Mouse (Mus musculus): ENCODE results near the gene C1qtnf6. TPM values are rescaled to one million over a fixed set of nuclear protein-coding genes. Genes with fewer than 3 reads are reported as not detected.

Gene C1qtnf6
- polyA plus RNA-seq, 1 experiment from 2014 or later = 33.5 TPM

- Histone ChIP-seq H3K36me3 (ENCODE audit: control insufficient read depth, insufficient read depth) (no peaks in the 10 kb centered on the region), H3K27me3 (ENCODE audit: control insufficient read depth, insufficient read depth, low read length) (0 out of 2 replicates have a peak, but pooled peaks cover 5% of the 10 kb centered on the region), H3K9ac (ENCODE audit: low read length) (no peak overlapping the region), H3K9me3 (replicated peaks; ENCODE audit: control insufficient read depth, low read length) (no peaks in the 10 kb centered on the region), H3K4me2 (ENCODE audit: low read depth, low read length) (no peak overlapping the region), H3K4me3 (ENCODE audit: low read length) (no peak overlapping the region), H3K4me1 (ENCODE audit: control insufficient read depth, insufficient read depth, low read length) (peaks cover 9% of the 10 kb centered on the region), H3K27ac (ENCODE audit: low read length) (no peak overlapping the region)
- WGBS = 55% methylated on average over 10 of the region's 10 CpGs
- ATAC-seq (replicated peaks; ENCODE audit: extremely low read depth, insufficient read depth, low FRiP score) = no peak
Measured at GRCm38 (mm10) chr15:78535723-78536421, 4.7 kb upstream of the C1qtnf6 start.

DNA sequence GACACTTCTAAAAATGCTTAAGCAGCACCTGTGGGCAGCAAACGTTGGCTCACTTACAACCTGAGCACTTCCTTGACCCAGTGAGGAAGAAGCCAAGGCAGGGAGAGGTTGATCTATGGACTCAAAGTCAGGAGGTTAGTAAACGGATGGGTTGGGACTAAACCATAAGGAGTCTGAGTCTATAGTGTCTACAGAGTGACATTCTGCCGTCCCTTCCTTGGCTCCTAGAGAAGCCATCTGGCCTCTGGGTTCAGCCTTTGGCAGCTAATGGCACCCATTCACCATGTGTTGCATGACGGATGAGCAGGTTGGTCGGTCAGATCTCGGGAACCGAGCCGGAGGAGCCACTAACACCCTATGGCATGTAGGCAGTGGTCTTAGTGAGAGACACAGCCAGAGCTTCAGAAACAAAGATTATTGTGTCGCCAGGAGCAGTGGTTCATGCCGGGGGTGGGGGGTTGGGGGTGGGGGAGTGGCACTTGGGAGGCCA lies 2.2 kb upstream of the C1qtnf6 start:
- H3K36me3 ChIP-seq (ENCODE audit: control insufficient read depth, insufficient read depth) = no peaks in the 10 kb centered on the region
- no peaks in the 10 kb centered on the region for H3K9me3 ChIP-seq (replicated peaks; ENCODE audit: control insufficient read depth, low read length)
- H3K27me3 ChIP-seq (ENCODE audit: control insufficient read depth, insufficient read depth, low read length) = no peaks in the 10 kb centered on the region
- no peak overlapping the region for H3K4me3 ChIP-seq (ENCODE audit: low read length)
- no peak overlapping the region for H3K27ac ChIP-seq (ENCODE audit: low read length)
- no peak overlapping the region for H3K9ac ChIP-seq (ENCODE audit: low read length)
- H3K4me1 ChIP-seq (ENCODE audit: control insufficient read depth, insufficient read depth, low read length) = peaks cover 28% of the 10 kb centered on the region
- WGBS = 78% methylated on average over 10 of the region's 10 CpGs
- H3K4me2 ChIP-seq (ENCODE audit: low read depth, low read length) = no peak overlapping the region
- ATAC-seq (replicated peaks; ENCODE audit: extremely low read depth, insufficient read depth, low FRiP score) = no peak

DNA sequence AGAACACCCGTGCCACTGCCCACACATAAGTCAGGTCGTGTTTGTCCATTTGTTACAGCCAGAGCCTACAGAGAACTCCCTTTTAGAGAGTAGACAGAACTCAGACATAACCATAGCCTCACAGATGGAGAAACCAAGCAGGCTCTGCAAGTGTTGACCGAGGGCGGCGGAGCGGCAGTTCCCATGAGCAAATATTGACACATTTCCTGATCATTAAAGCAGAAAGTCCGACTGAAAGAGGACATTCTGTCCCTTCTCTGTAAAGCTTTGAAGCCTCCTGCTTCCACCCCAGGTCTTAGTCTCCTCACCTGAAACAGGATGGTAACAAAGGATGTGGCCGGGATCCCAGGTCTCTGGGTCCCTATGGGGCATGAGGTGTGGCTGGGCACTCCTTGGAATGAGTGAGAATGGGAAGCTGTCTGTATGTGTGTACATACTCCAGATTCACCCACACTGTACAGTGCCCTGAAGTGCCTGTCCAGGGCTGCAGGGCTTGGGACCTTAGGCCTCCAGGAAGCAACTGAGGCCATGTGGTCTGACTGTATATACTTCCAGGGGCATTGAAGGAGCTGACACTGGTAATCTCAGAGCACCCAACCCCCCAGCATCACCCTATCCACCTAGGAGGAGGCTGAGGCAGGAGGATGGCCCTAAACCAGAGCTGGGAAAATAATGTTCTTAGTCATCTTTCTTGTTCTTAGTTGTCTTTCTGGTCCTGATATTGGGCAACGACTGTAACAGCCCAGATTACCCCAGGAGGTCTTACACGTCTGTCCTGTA lies 1.5 kb upstream of the C1qtnf6 start:
- Histone ChIP-seq H3K27me3 (ENCODE audit: control insufficient read depth, insufficient read depth, low read length) (no peaks in the 10 kb centered on the region), H3K4me3 (ENCODE audit: low read length) (no peak overlapping the region), H3K9ac (ENCODE audit: low read length) (no peak overlapping the region), H3K4me2 (ENCODE audit: low read depth, low read length) (no peak overlapping the region), H3K9me3 (replicated peaks; ENCODE audit: control insufficient read depth, low read length) (no peaks in the 10 kb centered on the region), H3K4me1 (ENCODE audit: control insufficient read depth, insufficient read depth, low read length) (peaks cover 31% of the 10 kb centered on the region), H3K36me3 (ENCODE audit: control insufficient read depth, insufficient read depth) (no peaks in the 10 kb centered on the region), H3K27ac (ENCODE audit: low read length) (no peak overlapping the region; the same call in 1 of the 2 replicates)
- 68% methylated on average over 10 of the region's 10 CpGs for WGBS
- no peak for ATAC-seq (replicated peaks; ENCODE audit: extremely low read depth, insufficient read depth, low FRiP score)

DNA sequence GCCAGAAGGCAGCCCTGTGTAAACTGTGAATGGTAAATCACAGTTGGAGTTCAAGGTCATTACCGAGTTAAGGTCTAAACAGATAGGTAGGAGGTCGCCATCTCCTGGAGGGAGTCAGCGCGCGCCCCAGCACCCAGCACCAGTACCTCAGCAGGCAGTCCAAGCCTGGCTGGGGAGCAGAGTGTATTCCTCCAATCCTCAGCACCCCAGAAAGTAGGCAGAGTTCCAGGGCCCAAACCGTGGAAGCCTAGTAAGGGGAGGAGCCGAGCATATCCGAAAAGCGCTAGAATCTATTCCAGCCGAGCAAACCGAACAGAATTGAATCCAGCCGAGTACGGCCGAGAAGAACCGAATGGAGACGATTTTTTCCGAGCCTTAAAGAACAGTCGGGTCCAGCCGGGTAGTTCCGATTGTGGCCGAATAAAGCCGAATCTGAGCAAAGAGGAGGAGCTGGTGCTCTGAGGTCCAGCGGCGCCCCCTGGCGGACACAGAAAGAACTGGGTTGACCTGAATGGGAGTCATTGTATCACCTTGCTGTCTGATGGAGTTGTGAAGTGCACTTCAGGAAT lies 769 bp upstream of the C1qtnf6 start:
- Histone ChIP-seq H3K4me1 (ENCODE audit: control insufficient read depth, insufficient read depth, low read length) (peaks cover 33% of the 10 kb centered on the region), H3K9ac (ENCODE audit: low read length) (peak overlapping the region; percentile 72), H3K9me3 (replicated peaks; ENCODE audit: control insufficient read depth, low read length) (no peaks in the 10 kb centered on the region), H3K27me3 (ENCODE audit: control insufficient read depth, insufficient read depth, low read length) (no peaks in the 10 kb centered on the region), H3K4me3 (ENCODE audit: low read length) (peak overlapping the region; percentile 44), H3K36me3 (ENCODE audit: control insufficient read depth, insufficient read depth) (no peaks in the 10 kb centered on the region), H3K4me2 (ENCODE audit: low read depth, low read length) (peak overlapping the region; percentile 71), H3K27ac (ENCODE audit: low read length) (peak overlapping the region; percentile 97)
- WGBS = under 1% methylated on average over 25 of the region's 25 CpGs
- ATAC-seq (replicated peaks; ENCODE audit: extremely low read depth, insufficient read depth, low FRiP score) = peak; percentile 82

- Histone ChIP-seq H3K4me2 (ENCODE audit: low read depth, low read length) (peak overlapping the region; percentile 71), H3K9me3 (replicated peaks; ENCODE audit: control insufficient read depth, low read length) (no peaks in the 10 kb centered on the region), H3K27me3 (ENCODE audit: control insufficient read depth, insufficient read depth, low read length) (no peaks in the 10 kb centered on the region), H3K36me3 (ENCODE audit: control insufficient read depth, insufficient read depth) (no peaks in the 10 kb centered on the region), H3K9ac (ENCODE audit: low read length) (peak overlapping the region; percentile 72), H3K27ac (ENCODE audit: low read length) (peak overlapping the region; percentile 97), H3K4me1 (ENCODE audit: control insufficient read depth, insufficient read depth, low read length) (peaks cover 33% of the 10 kb centered on the region), H3K4me3 (ENCODE audit: low read length) (peak overlapping the region; percentile 44)
- ATAC-seq (replicated peaks; ENCODE audit: extremely low read depth, insufficient read depth, low FRiP score) = no peak
- 65% methylated on average over 4 of the region's 4 CpGs for WGBS
Measured at GRCm38 (mm10) chr15:78531451-78531720, 170 bp upstream of the C1qtnf6 start.

GRCm38 (mm10) chr15:78530141-78530540 lies 1.1 kb downstream of the C1qtnf6 start:
- Histone ChIP-seq H3K27me3 (ENCODE audit: control insufficient read depth, insufficient read depth, low read length) (no peaks in the 10 kb centered on the region), H3K4me1 (ENCODE audit: control insufficient read depth, insufficient read depth, low read length) (peaks cover 33% of the 10 kb centered on the region), H3K4me2 (ENCODE audit: low read depth, low read length) (no peak overlapping the region), H3K9me3 (replicated peaks; ENCODE audit: control insufficient read depth, low read length) (no peaks in the 10 kb centered on the region), H3K36me3 (ENCODE audit: control insufficient read depth, insufficient read depth) (no peaks in the 10 kb centered on the region), H3K9ac (ENCODE audit: low read length) (no peak overlapping the region; the same call in 1 of the 2 replicates), H3K4me3 (ENCODE audit: low read length) (no peak overlapping the region), H3K27ac (ENCODE audit: low read length) (peak overlapping the region; percentile 97)
- 76% methylated on average over 3 of the region's 3 CpGs for WGBS
- ATAC-seq (replicated peaks; ENCODE audit: extremely low read depth, insufficient read depth, low FRiP score) = no peak

DNA sequence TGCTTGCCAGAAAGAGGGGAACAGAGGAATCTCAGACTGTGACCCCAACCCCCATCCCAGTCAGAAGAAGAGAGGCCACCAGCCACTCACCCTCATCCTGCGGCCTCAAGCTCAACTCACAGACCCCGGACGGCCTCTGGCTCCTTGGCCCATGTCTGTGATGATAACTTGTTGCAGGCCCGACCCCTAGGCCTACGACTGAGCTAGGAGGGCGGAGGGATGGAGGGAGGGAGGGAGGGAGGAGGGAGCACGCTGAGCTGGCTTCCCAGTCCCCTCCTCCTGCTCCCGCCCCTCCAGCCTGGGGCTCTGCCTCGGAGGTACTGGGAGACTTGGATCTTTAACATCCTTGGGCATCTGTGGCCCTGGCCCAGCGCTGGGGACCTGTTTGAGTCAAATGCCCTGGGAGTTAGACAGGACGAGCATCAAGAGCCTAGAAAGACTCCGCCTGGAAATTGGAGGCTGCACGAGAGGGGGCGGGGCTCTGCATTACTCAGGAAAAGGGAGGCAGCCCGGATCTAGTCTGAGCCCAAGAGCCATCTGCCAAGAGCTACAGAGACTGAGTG lies 1.7 kb downstream of the C1qtnf6 start:
- 4% methylated on average over 15 of the region's 15 CpGs for WGBS
- H3K9ac ChIP-seq (ENCODE audit: low read length) = peak overlapping the region; percentile 75
- ATAC-seq (replicated peaks; ENCODE audit: extremely low read depth, insufficient read depth, low FRiP score) = peak; percentile 61
- peak overlapping the region; percentile 70 for H3K4me2 ChIP-seq (ENCODE audit: low read depth, low read length)
- no peaks in the 10 kb centered on the region for H3K9me3 ChIP-seq (replicated peaks; ENCODE audit: control insufficient read depth, low read length)
- H3K27me3 ChIP-seq (ENCODE audit: control insufficient read depth, insufficient read depth, low read length) = no peaks in the 10 kb centered on the region
- H3K4me3 ChIP-seq (ENCODE audit: low read length) = peak overlapping the region; percentile 56
- peak overlapping the region; percentile 97 for H3K27ac ChIP-seq (ENCODE audit: low read length)
- peaks cover 33% of the 10 kb centered on the region for H3K4me1 ChIP-seq (ENCODE audit: control insufficient read depth, insufficient read depth, low read length)
- no peaks in the 10 kb centered on the region for H3K36me3 ChIP-seq (ENCODE audit: control insufficient read depth, insufficient read depth)

DNA sequence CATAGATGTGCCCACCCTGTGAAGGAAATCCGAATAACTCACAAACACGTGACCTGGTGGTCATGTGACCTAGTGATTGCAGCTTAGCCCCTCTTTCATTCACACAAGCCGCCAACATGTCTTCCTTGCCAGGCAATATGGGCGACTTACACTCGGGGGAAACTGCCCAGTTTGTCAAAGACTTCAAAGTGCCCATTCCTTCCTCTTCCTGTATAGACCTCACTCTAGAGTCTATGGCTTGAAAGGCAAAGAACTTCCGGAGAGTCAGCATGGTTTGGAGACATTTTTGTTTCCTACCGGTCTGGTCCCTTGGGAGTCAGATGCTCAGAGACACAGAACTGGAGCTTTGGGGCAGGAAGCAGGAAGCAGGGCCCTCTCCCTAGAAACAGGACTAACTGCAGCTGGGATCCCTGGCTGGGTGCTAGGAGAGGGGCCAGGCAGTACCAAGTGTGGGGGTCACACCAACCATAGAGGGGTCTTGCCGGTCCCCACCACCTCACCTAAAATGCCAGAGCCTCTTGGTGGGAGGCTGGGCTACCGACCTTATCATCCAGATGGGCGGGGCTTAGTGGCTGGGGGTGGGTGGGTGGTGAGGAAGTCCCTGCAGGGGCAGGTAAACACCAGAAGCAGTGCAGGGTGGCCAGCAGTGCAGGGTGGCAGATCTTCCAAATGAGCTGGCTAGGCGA lies 2.3 kb downstream of the C1qtnf6 start:
- Histone ChIP-seq H3K27ac (ENCODE audit: low read length) (peak overlapping the region; percentile 97), H3K36me3 (ENCODE audit: control insufficient read depth, insufficient read depth) (no peaks in the 10 kb centered on the region), H3K9me3 (replicated peaks; ENCODE audit: control insufficient read depth, low read length) (no peaks in the 10 kb centered on the region), H3K4me3 (ENCODE audit: low read length) (peak overlapping the region; percentile 56), H3K4me2 (ENCODE audit: low read depth, low read length) (peak overlapping the region; percentile 70), H3K4me1 (ENCODE audit: control insufficient read depth, insufficient read depth, low read length) (peaks cover 33% of the 10 kb centered on the region), H3K9ac (ENCODE audit: low read length) (peak overlapping the region; percentile 75), H3K27me3 (ENCODE audit: control insufficient read depth, insufficient read depth, low read length) (no peaks in the 10 kb centered on the region)
- 33% methylated on average over 11 of the region's 11 CpGs for WGBS
- ATAC-seq (replicated peaks; ENCODE audit: extremely low read depth, insufficient read depth, low FRiP score) = no peak

Data from heart, embryonic 16.5 days (tissue).